Mouse (Mus musculus) c-Kit-negative CD71-positive TER-119-positive erythroid progenitor cells, embryonic 14.5 days (primary cell): ENCODE measurements around the gene Smad3.
A peak's percentile ranks its signal among the peaks of the same experiment; 100 is the strongest.

Source experiments
- DNase-seq: peaks from one replicate; pipeline ENCODE4 v3.0.0-alpha.2; 2013; ENCODE audit warnings: low read depth, low spot score

Gene Smad3

GRCm38 (mm10) chr9:63633334-63633733, 124.5 kb downstream of the Smad3 start:
- no peak for DNase-seq

- no peak for DNase-seq
Observed at GRCm38 (mm10) chr9:63632924-63633323, 124.9 kb downstream of the Smad3 start.

GRCm38 (mm10) chr9:63632045-63632444, 125.7 kb downstream of the Smad3 start:
- no peak for DNase-seq

GRCm38 (mm10) chr9:63625090-63625756, 132.6 kb downstream of the Smad3 start:
- no peak for DNase-seq

DNA sequence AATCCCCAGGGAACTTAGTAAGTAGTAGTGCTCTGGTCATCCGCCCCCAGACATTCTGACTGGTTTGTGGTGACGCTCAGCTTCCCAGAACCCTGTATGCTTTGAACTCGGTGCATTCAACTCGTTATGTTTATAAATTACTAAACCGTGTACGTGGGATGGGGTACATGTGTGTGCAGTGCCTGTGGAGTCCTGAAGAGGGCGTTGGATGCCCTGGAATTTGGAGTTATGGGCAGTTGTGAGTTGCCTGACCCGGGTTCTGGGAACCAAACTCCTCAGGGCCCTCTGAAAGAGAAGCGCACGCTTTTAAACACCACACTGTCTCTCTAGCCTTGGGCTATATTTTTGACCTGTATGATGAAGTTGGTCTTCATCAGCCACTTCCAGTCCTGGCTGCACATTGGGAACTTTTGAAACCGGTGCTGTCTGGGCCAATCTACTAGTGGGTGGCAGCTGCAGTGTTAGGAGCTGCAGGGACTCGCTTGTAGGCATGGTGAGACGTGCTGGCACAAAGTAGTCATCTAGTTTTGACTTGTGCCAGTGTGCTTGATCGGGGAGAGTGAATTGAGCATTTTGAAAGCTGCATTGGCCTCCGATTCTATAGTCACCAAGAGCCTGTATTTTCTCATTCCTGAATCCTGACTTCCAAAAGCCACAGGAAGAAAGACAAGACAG, 133.8 kb downstream of the Smad3 start:
- DNase-seq, result no peak

GRCm38 (mm10) chr9:63617967-63618366, 139.8 kb downstream of the Smad3 start:
- no peak for DNase-seq

GRCm38 (mm10) chr9:63614018-63614985, 143.5 kb downstream of the Smad3 start:
- no peak for DNase-seq

DNA sequence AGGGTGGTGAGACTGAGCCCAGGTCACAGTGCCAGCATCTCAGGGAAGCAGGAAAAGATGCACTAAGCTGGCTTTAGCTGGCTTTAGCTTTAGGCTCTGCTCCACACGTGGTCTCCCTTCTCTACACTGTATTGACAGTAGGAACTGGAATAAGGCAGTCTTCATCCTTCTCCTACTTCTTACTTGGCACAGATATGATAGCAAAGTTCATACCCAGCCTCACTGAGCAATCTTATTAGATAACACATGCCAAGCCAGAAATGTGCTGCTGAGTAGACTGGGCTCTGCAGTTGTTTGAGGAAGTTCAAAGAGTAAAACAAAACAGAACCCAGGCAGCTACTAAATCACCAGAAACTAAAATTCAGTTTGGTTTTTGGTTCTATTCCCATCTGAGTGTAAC, 144.2 kb downstream of the Smad3 start:
- no peak for DNase-seq

GRCm38 (mm10) chr9:63612565-63613515, 145.0 kb downstream of the Smad3 start:
- no peak for DNase-seq

DNA sequence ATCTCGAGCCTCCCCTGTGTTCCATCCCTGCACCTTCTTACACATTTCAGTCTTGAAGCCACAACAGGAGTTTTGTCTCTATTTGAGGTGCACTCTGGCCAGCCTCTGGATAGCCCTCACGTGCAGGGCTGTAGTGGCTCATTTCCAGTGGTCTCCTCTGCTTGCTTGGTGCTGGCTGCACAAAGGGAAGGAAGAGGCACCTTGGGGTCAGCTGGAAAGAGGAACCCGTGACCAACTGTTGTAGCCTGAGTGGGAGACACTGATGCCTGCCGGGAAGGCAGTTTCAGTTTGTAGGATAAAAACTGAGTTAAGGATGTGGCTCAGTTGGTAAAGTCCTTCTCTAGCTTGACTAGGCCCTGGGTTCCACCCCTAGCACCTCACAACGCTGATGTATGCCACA, 145.8 kb downstream of the Smad3 start:
- DNase-seq, result no peak

DNA sequence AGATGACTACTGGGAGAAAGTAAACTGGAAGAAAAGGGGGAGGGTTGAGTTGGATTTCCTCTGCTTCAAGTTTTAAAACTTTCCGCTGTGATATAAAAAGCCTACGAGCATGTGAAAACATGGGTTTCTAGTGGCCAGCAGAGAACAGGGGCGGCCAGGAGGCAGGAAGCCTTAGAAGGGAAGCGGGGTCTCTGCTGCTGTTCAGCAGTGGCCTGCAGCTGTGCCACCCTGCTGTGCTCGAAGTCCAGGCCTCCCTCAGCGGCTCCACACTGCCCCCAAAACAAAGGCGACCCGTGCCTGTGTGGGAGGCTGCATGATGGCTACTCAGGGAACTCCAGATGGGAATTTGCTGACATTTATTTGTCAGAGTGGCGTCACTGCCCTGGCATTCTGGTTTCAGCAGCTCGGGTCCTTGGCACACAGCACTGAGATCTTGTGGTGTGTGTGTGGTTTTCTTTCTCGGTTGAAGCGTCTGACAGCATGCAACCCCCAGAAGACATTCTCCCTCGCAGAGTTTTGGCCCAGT, 146.9 kb downstream of the Smad3 start:
- no peak for DNase-seq

DNA sequence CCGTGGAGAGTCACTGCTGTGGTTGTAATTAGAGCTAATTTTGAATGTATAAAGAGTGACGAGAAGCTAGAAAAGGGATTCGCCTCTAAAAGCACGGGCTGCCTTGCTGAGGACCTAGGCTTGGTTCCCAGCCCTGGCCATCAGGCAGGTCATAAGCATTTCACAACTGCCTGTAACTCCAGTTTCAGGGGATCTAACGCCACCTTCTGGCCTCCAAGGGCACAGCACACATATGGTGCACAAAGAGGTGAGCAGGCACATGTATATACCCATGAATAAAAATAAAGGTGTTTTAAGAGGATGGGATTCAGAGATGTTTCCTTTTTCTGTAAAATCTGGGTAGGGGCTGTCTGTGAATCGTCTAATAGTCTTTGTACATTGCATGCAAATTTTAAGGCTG, 147.6 kb downstream of the Smad3 start:
- no peak for DNase-seq

DNA sequence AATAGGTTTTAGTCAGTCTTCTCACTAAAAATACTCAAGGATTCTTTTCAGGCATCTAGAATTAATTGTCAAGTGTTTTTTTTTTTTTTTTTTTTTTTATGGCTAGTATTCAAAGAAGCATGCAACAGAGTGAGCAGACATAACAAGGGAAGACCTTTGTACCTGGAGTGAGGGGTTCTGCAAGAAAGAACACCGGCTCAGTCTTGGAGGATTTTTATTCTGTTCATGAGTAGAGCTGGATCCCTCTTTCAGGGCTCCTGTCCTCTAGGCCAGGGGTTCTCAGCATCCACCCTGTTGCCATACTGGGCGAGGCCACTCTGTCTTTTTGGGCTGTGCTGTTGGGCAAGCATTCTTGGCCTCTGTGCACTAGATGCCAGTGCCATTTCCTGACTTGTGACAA, 148.0 kb downstream of the Smad3 start:
- DNase-seq, result no peak

- no peak for DNase-seq
Observed at GRCm38 (mm10) chr9:63609246-63609645, 148.5 kb downstream of the Smad3 start.

- no peak for DNase-seq
Observed at GRCm38 (mm10) chr9:63608006-63608405, 149.8 kb downstream of the Smad3 start.

DNA sequence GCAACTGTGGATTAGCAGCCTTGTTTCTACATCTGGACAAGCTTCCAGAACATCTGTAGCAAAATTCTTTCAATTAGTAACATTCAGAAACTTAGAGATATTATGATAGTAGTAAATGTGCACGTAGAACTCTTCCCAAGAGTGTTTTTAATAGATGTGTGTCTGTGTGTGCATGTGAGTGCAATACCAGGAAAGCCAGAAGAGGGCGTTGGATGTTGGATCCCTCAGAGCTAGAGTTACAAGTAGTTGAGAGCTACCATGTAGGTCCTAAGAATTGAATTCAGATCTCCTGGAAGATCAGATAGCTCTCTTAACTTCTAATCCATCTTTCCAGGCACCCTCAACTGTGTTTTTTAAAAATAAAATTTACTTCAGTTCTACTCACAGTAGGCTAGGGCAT, 151.2 kb downstream of the Smad3 start:
- DNase-seq, result no peak

GRCm38 (mm10) chr9:63603849-63604248, 153.9 kb downstream of the Smad3 start:
- DNase-seq, result peak; percentile 16

DNA sequence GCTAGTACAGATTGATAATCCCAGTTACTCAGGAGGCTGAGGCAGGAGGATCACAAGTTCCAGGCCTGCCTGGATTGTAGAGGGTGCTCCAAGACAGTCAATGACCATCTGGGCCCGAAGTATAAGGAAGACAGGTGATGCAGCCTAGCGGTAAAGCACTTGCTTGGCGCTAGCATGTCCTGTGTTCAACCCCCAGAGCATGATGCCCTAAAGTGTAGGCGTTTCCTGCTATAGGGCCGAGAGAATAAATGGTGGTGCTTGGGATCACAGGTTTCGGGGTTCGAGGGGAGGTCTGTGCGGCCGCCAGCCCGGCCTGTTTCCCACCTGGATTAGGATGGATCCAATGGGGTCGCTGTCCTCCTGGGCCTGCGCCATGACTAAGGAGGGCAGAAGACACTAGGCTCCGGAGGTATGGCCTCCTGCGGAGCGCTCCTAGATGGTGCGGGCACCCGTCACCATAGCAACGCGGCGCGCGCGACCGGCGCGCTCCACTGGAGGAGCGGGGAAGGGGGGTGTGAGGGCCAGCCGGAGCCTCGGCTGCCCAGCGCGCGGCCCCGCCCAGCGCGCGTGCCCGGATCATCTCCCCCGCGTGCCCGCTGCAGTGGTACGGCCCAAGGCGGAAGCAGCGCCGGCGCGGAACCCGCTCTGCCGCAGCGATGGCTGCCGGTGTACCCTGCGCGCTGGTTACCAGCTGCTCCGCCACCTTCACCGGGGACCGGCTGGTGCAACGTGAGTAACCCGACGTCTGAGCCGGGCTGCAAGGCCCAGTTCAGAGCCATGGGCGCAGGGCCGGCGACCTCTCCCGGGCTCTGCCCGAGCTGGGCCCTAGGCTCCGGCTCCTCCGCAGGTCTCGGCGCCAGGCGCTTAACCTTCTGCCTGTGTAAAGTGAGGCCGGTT, 155.5 kb downstream of the Smad3 start, which contains the start of the genes Iqch and Aagab:
TSS of gene Iqch (minus strand) at position 451 of the 897 bp plus-strand sequence.
TSS of gene Aagab (plus strand) at position 618 of the 897 bp plus-strand sequence.
- DNase-seq, result peak; percentile 96
